Mouse (Mus musculus): Measurements from ENCODE around the gene Hist2h2aa1.

DNA sequence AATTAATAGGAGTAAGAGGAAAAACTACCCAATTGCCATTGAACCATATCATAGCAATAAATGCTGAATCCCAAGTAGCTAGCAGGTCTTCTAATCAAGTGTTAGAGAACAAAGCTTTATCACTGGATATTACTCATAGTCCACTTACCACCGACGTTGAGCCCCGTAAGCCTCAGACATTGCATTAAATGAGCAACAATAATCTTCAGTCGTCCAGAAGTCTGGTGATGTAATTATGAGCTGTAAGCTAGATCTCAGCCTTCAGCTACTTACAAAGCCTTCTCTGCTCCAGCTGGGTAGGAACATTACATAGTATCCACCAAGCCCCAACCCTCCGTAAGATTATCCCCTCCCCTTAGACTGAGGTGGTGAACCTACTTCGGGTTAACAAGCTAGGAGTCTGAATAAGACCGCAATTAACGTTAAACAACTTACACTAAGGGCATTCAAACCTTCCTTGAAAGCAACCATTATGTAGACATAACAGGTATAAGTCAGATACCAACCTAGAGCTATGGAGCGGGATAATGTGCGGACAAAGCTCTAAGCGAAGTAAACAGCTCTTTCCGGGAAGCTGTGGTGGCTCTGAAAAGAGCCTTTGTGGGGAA lies 7.3 kb upstream of the Hist2h2aa1 start:
- TF ChIP-seq CTCF (IDR thresholded peaks at IDR 0.05; ENCODE audit: borderline replicate concordance, insufficient read depth, low read depth, low read length) (no peak), POLR2A (IDR thresholded peaks at IDR 0.05; ENCODE audit: borderline replicate concordance, insufficient read depth, low read length) (no peak)

All from cerebellum, adult 2 months (tissue).